Mouse (Mus musculus) C2C12 (cell line): ENCODE results near the gene Map3k11. TPM values are rescaled to one million over a fixed set of nuclear protein-coding genes. Genes with fewer than 3 reads are reported as not detected.

Experiments used
- H3K27me3 ChIP-seq: one replicate; pipeline ENCODE4 v1.6.1; 2011; ENCODE audit not compliant: control insufficient read depth, insufficient read depth, insufficient read length
- H3K36me3 ChIP-seq: one replicate; pipeline ENCODE4 v1.6.1; 2011; ENCODE audit not compliant: control insufficient read depth, insufficient read depth
- H3K4me3 ChIP-seq: one replicate; pipeline ENCODE4 v1.5.1; 2011; ENCODE audit warnings: mild to moderate bottlenecking, control low read depth; ENCODE audit not compliant: poor library complexity, insufficient read depth, severe bottlenecking
- H3K79me2 ChIP-seq: one replicate; pipeline ENCODE4 v1.6.1; 2011; ENCODE audit not compliant: control insufficient read depth, insufficient read depth
- H3K79me3 ChIP-seq: one replicate; pipeline ENCODE4 v1.6.1; 2011; ENCODE audit warnings: low read depth, control low read depth
- H3ac ChIP-seq: one replicate; pipeline ENCODE3; 2011; ENCODE audit warnings: low read depth; ENCODE audit not compliant: control insufficient read depth, insufficient read length
- CEBPB ChIP-seq: IDR thresholded peaks from one replicate; pipeline ENCODE4 v1.6.1; 2011; ENCODE audit warnings: low read depth, mild to moderate bottlenecking, control low read depth, moderate library complexity
- CTCF ChIP-seq: IDR thresholded peaks from one replicate; pipeline ENCODE4 v1.5.1; 2011; ENCODE audit not compliant: control insufficient read depth, insufficient read depth, insufficient read length
- FOSL1 ChIP-seq: IDR thresholded peaks from one replicate; pipeline ENCODE4 v1.8.0; 2011; ENCODE audit warnings: mild to moderate bottlenecking, low read length; ENCODE audit not compliant: poor library complexity, insufficient read depth, severe bottlenecking
- MAX ChIP-seq: IDR thresholded peaks from one replicate; pipeline ENCODE4 v1.6.1; 2011; ENCODE audit warnings: mild to moderate bottlenecking, control low read depth
- MYOD1 ChIP-seq: IDR thresholded peaks from one replicate; pipeline ENCODE4 v1.6.1; 2011; ENCODE audit warnings: low read depth; ENCODE audit not compliant: control insufficient read depth, insufficient read length
- MYOG ChIP-seq: IDR thresholded peaks from one replicate; pipeline ENCODE4 v1.6.1; 2011; ENCODE audit not compliant: control insufficient read depth, insufficient read length; ENCODE audit errors: extremely low read depth
- USF1 ChIP-seq: IDR thresholded peaks from one replicate; pipeline ENCODE4 v1.6.1; 2011; ENCODE audit warnings: low read depth, mild to moderate bottlenecking, control low read depth, moderate library complexity
- polyA plus RNA-seq: library from polyadenylated mRNA; unstranded; fragments of >200 nt; fragmentation: generic; extraction: Trizol; gene quantifications from one replicate; pipeline ENCODE4 v1.2.1, GENCODE M21; 2012; ENCODE audit warnings: missing spikeins

Gene Map3k11
- polyA plus RNA-seq, 1 experiment, result 24.2 TPM

GRCm38 (mm10) chr19:5710068-5710467 is 21.5 kb downstream of the Map3k11 start:
- Histone ChIP-seq H3ac (no peak overlapping the region), H3K27me3 (no peaks in the 10 kb centered on the region), H3K79me2 (peaks cover 37% of the 10 kb centered on the region), H3K79me3 (peaks cover 18% of the 10 kb centered on the region), H3K4me3 (no peak overlapping the region), H3K36me3 (peaks cover 71% of the 10 kb centered on the region)
- TF ChIP-seq CEBPB (no peak), MYOG (no peak), CTCF (no peak), MYOD1 (peak; percentile 61)

DNA sequence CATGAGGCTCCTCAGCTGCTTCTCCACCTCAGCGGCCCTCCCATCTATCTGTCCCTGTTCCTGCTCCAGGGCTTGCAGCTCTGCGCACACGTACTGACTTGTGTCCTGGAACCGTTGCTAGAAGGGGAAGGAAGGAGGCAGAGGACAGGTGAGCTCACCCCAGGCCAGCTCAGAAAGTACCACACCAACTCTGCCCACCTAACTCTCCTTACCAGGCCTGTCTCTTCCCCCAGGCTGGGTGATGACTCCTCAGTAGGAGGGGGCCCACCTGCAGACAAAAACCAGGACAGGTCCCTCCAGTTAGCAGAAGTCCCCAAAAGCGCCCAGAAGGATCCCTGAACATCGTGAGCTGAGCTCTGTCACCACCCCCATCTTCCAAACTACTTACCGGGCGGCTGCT is 22.0 kb downstream of the Map3k11 start:
- TF ChIP-seq CEBPB, result no peak
- TF ChIP-seq MYOD1, result no peak
- no peak for TF ChIP-seq MAX
- no peak for TF ChIP-seq CTCF
- TF ChIP-seq FOSL1, result no peak
- TF ChIP-seq MYOG, result no peak
- no peak for TF ChIP-seq USF1
- Histone ChIP-seq H3K79me3 (peaks cover 18% of the 10 kb centered on the region), H3K4me3 (no peak overlapping the region), H3ac (no peak overlapping the region), H3K36me3 (peaks cover 76% of the 10 kb centered on the region), H3K79me2 (peaks cover 40% of the 10 kb centered on the region), H3K27me3 (no peaks in the 10 kb centered on the region)

GRCm38 (mm10) chr19:5711218-5711617 is 22.7 kb downstream of the Map3k11 start:
- H3ac ChIP-seq, result no peak overlapping the region
- H3K79me2 ChIP-seq, result peaks cover 40% of the 10 kb centered on the region
- no peak overlapping the region for H3K4me3 ChIP-seq
- TF ChIP-seq CTCF (no peak), MAX (no peak), CEBPB (no peak), MYOD1 (no peak), FOSL1 (no peak), MYOG (no peak), USF1 (no peak)
- H3K36me3 ChIP-seq, result peaks cover 82% of the 10 kb centered on the region
- H3K27me3 ChIP-seq, result no peaks in the 10 kb centered on the region
- peaks cover 18% of the 10 kb centered on the region for H3K79me3 ChIP-seq

DNA sequence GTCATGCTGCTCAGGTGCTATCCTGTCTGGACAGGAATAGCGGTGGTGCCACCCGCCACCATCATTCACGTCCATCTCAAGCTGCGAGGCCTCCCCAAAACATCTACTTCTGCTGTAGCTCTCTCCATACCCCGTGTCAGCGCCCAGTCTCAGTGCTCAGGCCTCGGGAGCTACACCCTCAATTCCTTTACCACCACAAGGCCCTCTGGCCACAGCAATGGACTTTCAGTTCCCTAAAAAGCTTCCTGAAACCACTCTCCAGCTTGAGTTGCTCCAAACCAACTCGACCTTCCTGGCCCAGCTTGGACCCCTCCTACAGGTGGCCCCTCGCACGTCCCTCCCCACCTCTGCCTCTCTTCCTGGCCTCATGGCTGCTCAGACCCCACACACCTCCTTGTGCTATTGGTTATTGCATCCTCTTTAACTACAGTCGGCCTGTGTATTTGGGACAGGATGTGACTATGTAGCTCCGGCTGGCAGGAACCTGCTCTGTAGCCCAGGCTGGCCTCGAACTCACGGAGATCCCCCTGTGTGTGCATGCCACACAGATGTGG is 23.4 kb downstream of the Map3k11 start:
- peaks cover 18% of the 10 kb centered on the region for H3K79me3 ChIP-seq
- TF ChIP-seq MAX, result no peak
- no peak for TF ChIP-seq MYOG
- no peak for TF ChIP-seq MYOD1
- no peak for TF ChIP-seq FOSL1
- no peak for TF ChIP-seq CTCF
- no peak for TF ChIP-seq USF1
- TF ChIP-seq CEBPB, result no peak
- H3K4me3 ChIP-seq, result no peak overlapping the region
- peaks cover 83% of the 10 kb centered on the region for H3K36me3 ChIP-seq
- peaks cover 43% of the 10 kb centered on the region for H3K79me2 ChIP-seq
- H3K27me3 ChIP-seq, result no peaks in the 10 kb centered on the region
- no peak overlapping the region for H3ac ChIP-seq

DNA sequence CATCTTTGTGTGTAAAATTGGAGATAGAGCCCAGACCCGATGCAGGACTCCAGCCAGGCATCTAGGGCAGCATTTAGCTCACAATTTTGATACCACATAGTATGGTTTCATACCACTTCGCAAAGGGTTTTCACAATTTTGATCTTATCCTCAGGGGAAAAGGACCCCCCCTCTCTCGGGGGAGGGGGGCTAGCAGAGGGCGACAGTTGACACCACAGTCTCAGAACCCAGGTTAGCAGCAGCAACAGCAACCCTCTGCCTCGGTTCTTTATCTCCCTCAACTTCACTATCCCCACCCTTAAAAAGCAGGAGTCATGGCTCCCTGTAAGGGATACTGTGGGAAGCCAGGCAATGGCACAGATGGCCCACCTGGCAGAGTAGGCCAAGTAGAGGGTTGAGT is 24.7 kb downstream of the Map3k11 start:
- H3K79me3 ChIP-seq, result peaks cover 18% of the 10 kb centered on the region
- peaks cover 78% of the 10 kb centered on the region for H3K36me3 ChIP-seq
- no peak overlapping the region for H3K4me3 ChIP-seq
- H3ac ChIP-seq, result peak overlapping the region; percentile 5
- no peaks in the 10 kb centered on the region for H3K27me3 ChIP-seq
- TF ChIP-seq MAX (no peak), MYOD1 (no peak), CEBPB (no peak), MYOG (no peak), FOSL1 (no peak), USF1 (no peak), CTCF (no peak)
- peaks cover 50% of the 10 kb centered on the region for H3K79me2 ChIP-seq

- Histone ChIP-seq H3K36me3 (peaks cover 75% of the 10 kb centered on the region), H3K4me3 (no peak overlapping the region), H3K79me3 (peaks cover 18% of the 10 kb centered on the region), H3K27me3 (no peaks in the 10 kb centered on the region), H3ac (no peak overlapping the region), H3K79me2 (peaks cover 50% of the 10 kb centered on the region)
- TF ChIP-seq MYOG, result no peak
- no peak for TF ChIP-seq USF1
- TF ChIP-seq CEBPB, result no peak
- no peak for TF ChIP-seq CTCF
- TF ChIP-seq MYOD1, result no peak
- TF ChIP-seq FOSL1, result no peak
- TF ChIP-seq MAX, result no peak
Observed at GRCm38 (mm10) chr19:5713730-5714129, 25.2 kb downstream of the Map3k11 start.
